Mouse (Mus musculus) left cerebral cortex, postnatal 10 days (tissue): ENCODE measurements around the gene Wfdc21. TPM values are rescaled to one million over a fixed set of nuclear protein-coding genes. Genes with fewer than 3 reads are reported as not detected.

Source experiments
- DNase-seq, 2 experiments: peaks; one replicate each; pipeline ENCODE4 v3.0.0; 2021 to 2022; ENCODE audit warnings: low spot score in 2 of 2, mixed read lengths in 1 of 2; ENCODE audit errors: extremely low spot score in 1 of 2
- intact Hi-C: fragments of 180-260 bp; cut with DNase I; formaldehyde crosslinking; loops from one replicate; pipeline ENCODE4 v1.15.1; 2025
- total RNA-seq, 2 experiments: library from RNA; stranded (reverse); gene quantifications; 2 replicates each; pipeline ENCODE4 v1.2.3; 2021

Gene Wfdc21
- total RNA-seq, result not detected

DNA sequence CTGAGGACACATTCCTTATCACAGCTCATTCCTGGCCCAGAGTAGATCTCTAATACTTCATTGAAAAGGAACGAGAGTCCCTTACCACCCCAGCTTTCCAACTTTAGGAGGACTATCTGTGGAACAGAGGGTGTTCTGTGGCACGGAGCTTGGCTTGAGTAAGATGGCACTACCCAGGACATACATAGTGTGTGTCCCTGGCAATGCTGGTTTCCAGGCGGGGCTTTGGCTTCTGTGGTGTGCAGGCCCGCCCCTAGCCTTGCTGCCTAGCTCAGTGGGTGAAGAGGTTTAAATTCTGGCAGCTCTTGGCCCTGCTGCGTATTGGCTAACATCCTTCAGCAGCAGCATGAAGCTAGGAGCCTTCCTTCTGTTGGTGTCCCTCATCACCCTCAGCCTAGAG, at the start of gene Wfdc21:
Gene Wfdc21, plus strand, starts transcription at position 260 of the 400 bp plus-strand sequence.
- intact Hi-C loops, result no loop called here
- DNase-seq, result no peak

DNA sequence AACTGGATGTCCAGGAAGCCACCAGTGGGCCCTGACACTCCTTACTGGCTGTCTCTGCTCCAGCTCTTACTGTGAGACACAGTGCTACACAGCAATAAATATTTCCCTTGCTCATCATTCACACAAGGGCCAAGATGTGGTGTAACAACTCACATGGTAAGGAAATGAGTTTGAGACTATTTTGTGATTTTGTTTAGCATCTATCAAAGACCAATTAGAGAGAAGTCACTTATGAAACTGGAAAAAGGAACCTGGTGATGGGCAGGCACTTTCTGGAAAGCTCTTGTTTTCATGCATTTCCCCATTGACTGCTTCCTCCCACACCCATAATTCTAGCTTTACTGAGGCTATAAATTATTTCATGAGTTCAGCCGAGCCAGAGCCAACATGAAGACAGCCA, 43.0 kb upstream of the Wfdc21 start, which contains the start of gene Wfdc17:
Gene Wfdc17, plus strand, starts transcription at position 287 of the 400 bp plus-strand sequence.
- intact Hi-C loops, result loop anchor here (1.0 to 5.0 kb wide), 2 partner anchors 16 to 51 kb away; no protein-coding TSS in a partner anchor
- DNase-seq, result no peak

DNA sequence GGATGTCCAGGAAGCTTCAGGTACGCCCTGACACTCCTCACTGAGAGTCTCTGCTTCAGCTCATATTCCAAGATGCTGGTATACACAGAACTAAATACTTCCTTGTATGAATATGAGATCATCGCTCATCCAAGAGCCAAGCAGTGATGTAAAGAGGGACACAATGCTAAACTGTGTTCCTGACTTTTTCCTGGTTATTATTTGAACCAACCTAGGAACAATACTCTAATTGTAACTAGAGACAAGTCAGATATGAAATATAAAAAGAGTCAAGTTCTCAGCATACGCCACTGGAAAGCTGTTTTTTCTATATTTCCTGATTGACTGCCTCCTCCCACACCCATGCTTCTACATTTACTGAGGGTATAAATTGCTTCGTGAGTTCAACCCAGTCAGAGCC, 38.0 kb upstream of the Wfdc21 start, which contains the start of gene Wfdc18:
Gene Wfdc18, plus strand, starts transcription at position 301 of the 400 bp plus-strand sequence.
- DNase-seq, result no peak
- intact Hi-C loops, result no loop called here

DNA sequence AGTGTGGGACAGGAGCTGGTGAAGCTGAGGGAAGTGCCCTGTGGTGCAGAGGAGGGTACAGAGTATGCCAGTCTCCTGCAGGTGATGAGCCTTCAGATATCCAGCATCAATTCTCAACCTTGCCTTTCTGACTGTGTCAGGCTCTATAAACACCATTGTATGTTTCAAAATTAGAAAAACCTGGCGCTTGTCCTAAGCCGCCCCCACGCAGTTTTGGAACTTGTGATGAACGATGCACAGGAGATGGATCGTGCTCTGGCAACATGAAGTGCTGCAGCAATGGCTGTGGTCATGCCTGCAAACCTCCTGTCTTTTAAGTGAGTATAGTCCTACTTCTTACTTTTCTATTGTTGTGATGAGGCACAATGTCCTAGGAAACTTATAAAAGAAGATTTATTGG, 37.1 kb upstream of the Wfdc21 start:
- no peak for DNase-seq
- intact Hi-C loops, result no loop called here

DNA sequence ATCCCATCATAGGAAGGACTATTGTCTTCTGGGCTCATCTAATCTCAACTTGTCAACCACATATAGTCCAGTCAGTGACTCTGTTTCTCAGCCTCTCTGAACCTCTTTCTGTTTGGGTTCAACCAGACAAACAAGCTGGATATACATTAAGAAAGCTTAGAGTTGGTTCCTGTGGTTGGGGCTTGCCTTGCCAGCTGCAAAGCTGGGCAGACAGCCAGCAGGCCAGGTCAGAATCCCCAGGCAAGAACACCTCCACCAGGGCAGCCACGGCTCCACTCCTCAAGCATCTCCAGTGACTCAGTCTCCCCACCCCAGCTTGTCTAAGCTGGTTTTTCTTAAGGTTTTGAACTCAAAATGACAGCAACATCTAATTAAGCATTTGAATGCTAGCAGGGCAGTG, 34.1 kb upstream of the Wfdc21 start:
- no peak for DNase-seq
- intact Hi-C loops, result no loop called here

DNA sequence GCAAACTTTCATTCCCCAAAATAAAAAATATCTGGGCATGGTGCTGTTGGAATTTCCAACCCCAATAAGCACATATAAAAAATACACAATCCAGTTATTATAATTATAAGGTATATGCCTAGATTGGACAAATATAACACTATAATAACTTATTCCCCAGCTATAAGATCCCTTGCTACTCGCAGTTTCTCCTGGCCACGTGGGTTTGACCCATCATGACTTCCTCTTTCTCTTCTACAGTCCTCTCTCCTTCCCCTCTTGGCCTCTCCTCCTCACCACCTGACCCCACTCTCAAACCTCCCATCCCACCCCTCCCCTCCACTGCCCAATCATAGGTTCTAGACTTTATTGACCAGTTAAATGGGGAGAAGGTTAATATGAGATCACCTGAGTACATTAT, 32.8 kb upstream of the Wfdc21 start:
- DNase-seq, result no peak
- intact Hi-C loops, result no loop called here

DNA sequence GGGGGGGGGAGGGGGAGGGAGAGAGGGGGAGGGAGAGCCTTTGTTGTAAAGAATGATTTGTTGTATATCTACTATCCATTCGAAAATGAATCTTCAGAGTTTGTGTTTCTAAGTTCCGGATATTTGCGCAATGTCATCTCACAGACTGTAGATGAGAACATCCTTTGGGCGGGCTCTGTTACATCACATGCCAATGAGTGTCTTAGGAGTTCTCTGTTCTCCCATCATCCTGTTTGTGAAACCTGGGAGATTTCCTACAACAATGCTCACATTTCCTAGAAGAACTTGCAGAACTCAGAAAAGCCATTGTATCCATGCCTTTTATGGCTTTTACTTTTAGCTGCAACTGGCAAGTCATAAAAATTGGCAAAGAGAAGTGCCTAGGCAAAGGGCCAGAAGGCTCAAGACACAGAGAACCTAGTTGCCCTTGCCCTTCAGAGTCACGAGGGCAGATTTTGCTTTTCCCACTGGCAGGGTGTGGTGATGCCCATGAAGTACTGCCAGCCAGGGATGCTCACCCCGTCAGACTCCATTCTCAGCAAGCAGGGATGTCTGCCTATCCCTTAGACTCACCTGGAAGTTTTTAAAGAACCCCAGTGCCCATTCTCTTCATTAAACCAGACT, 29.6 kb upstream of the Wfdc21 start:
- no peak for DNase-seq
- intact Hi-C loops, result no loop called here

DNA sequence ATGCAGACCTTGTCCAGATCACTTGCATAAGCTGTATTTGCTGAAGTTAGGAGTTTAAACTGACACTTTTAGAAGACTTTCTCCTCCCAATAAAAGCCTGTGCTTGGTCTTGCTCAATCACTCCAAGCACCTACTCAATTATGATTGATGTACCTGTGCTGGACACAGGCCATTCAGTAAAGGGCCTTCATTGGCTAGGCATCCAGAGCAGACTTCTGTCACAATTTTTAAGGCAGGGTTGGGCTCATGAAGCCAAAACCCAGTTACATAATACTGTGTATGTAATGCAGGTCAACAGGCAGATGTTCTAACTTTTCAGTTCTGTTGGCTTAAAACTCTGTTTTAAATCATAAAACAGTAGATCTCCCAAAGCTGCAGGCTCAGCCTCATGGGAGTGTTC, 26.0 kb upstream of the Wfdc21 start:
- intact Hi-C loops, result no loop called here
- no peak for DNase-seq

DNA sequence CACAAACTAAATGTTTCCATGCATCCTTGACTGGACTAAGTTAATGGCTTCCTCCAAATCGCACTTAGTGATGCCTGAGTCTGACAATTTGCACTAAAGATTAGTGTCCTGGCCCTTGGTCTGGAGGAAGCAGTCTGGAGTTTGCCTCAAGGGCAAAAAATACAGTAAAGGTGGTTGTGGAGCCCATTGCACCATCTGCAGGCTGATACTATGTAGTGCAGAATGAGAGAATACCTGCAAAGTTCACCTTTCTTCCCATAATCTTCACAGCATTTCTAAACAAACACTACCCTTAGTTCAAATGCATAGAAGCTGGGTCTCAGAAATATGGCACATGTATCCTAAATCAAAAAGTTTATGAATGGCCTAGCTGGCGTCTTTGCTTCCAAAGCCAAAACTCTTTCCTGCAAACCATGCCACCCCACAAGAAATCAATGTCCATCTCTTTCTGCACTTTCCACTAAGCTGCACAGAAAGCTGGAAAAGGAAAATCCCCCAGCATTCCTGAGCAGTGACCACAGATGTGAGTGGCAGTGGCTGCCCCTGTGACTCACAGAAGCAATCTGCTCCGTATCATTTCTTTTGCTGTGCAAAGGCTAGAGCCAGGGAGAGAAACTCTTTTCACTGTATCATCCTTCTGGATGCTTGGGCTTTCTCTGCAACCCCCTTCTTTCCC, 17.8 kb upstream of the Wfdc21 start:
- no peak for DNase-seq
- intact Hi-C loops, result no loop called here

DNA sequence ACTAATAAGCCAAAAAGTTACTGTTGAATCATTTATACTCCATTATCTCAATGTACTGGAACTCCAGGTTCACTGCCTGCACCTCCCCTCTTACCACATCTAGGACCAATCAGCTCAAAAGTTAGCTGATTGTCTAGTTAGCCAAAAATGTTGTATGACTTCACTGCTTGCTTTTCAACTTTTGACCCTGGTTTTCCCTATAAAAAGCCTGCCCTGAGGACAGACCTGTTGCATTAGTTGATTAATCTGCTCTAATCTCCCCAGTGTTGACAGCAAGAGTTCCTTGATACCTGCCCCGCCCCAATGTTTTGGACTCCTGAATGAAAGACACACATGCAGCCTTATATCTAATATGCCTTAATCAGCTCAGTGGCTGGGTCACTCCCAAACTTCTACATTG, 15.6 kb upstream of the Wfdc21 start:
- no peak for DNase-seq
- intact Hi-C loops, result no loop called here

DNA sequence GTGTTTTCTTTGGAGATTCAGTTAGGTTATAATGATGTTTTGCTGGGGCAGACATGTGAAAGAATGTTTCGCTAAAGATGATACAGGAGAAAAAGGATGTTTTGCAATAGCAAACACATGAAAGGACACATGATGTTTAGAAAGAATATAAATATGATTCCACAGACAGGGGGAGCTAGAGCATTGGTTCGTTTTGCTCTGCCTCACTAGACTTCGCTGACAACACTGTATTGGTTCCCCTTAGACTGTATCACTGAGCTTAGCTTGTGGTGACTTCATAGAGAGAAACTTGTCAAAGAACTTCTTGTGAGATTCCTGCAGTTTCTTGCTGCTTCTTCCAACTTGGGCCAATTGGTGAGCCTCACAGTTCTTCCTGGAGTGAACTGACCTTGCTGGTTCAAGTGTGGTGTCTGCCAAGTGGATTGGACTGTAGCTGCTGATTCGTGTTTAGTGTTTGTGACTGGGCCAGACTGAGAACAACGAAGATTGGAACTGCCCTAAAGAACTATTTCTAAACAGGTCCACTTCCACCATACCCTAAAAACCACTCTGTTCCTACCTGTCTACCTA, 13.6 kb upstream of the Wfdc21 start:
- intact Hi-C loops, result no loop called here
- no peak for DNase-seq

DNA sequence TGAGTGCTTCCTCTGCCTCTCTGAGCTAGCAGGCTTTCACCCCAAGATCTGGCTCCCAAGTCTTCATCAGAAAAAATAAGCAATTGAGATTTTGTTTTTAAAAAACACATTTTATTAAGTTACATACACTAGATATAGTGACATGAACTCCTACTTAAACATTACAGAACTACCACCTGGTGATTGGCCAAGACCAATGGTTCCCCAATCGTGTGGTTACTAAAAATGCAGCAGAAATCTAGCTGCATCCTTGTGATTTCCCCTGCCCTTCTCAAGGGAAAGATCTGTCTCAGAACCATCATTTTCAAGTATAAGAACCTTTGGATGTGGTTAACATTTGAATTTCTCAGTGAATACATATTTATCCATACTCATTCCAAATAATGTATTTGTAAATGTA, 12.5 kb upstream of the Wfdc21 start:
- no peak for DNase-seq
- intact Hi-C loops, result no loop called here

DNA sequence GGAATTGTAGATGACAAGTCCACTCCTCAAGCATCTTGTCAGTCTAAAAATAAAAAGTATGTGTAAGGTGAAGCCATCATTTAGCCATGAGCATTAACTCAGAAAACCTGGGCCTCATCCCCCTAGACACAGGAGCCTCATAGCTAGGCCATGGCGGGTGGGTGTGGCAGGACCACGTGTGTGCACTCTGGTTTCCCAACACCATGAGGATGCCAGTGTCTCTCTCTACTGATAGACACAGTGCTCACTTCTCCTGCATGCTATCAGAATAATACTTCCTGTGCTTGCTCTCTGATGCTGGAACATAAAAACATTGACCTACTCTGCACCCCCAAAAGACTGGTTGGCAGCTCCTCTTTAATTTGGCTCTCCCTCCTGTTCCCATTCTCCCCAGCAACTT, 10.9 kb upstream of the Wfdc21 start:
- intact Hi-C loops, result no loop called here

DNA sequence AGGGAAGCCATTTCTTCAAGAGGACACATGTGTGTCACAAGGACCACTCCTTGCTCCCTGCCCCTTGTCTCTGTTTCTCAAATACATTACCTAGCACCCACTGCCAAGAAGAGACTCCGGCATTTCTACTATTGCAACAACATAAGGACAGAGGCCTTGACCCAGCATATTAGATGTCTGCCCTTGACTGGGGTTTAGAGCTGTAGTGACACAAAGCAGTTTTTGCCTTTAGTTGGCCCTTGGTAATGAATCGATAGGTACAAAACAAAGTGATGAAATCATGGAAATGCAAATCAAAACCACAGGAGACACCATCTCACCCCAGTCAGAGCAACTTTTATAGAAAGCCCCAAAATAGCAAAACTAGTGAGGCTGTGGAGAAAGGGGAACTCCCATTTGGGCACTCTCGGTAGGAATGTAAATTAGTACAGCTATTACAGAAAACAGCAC, 9.6 kb upstream of the Wfdc21 start:
- intact Hi-C loops, result no loop called here
- no peak for DNase-seq

More for the DNA sequence above, 10.9 kb upstream of the Wfdc21 start:
- DNase-seq, result no peak

DNA sequence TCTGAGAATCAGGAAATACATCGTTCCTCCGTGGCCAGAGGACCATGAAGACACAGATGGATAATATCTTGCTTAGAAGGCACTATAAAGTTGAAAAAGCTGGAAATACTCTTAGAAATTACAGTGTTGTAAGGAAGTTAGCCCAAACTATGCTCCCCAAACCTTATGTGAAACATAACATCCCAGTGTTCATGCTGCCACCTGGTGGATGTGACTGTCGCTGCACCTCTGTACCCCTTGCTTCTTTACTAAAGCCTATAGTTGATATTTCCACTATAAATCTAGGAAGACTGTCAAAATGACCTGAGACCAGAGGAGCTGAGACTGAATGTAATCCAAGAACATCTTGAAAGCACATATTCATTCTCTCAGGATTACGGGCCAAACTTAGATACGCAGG, 7.5 kb upstream of the Wfdc21 start:
- DNase-seq, result peak; percentile 78 to 79
- intact Hi-C loops, result loop anchor here (2.0 kb wide), 1 partner anchor 182 kb away; no protein-coding TSS in a partner anchor

DNA sequence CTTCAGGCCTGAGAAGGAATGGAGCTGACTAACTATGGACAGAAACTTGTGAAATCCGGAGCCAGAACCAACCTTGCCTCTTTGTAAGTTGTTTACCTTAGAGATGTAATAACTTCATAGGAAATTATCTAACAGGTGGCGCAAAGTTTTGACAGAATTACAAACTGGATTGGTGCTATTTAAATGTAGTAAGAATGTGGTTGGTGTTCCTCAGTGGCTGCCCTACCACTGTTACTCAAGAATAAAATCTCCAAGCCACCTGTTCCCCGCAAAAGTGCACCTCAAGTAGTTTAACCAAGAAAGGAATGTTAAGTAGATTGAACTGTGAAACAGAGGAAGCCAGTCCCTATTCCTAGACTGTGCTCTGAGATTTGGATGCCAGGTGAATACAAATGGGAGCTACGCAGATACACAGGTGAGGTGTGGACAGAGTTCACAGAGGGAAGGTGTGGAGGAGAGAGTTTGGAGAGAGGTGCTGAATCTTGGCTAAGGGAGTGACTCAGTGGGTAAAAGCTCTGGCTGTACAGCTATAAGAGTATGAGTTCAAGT, 6.2 kb upstream of the Wfdc21 start:
- intact Hi-C loops, result loop anchor here (5.0 kb wide), 1 partner anchor 298 kb away; no protein-coding TSS in a partner anchor
- no peak for DNase-seq

DNA sequence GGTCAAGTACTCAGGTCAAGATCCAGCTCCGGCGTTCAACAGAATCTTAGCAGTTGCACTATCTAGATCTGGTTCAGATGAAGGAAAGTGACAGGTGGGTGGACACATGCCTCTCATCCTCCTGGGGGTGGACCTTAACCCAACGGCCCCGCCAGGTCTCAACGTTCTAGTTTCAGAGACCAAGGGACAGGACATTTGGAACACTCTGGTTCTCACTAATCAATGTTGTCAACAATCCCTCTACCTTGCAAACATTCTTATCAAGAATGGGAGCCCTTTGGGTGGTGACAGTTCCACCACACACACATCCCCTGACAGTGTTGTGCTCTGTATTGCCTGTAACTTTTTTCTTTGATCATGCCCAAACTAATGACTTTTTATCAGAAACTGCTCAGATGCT, 4.9 kb upstream of the Wfdc21 start:
- intact Hi-C loops, result loop anchor here (5.0 kb wide), 1 partner anchor 300 kb away; no protein-coding TSS in a partner anchor
- no peak for DNase-seq

DNA sequence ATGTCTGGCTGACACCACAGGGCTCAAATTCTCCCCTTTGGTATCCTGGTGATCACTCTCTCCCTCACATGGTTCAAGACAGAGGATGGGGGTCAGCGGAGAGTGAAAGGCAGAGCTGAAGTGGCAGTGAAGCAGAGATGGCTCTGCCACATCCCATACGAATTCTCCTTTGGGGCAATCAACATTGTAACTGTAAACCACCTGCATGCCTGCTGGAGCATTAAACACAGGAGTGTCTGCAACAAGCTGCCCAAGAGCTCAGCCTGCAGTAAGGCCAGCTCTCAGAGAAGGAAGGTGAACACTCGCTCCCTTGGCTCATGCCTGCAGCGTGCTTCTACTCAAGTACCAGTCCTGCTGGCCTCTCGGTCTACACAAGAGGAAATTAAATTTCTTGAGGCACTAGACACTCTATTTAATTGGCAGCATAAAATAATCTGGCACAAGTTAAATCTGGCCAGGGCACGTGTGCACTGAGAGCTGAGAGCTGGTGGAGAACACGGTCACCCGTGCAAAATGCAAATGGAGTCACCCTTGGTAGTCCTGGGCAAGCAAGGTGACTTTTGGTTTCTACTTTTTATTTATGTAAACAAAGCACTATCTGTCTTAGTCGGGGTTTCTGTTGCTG, 3.9 kb upstream of the Wfdc21 start:
- intact Hi-C loops, result loop anchor here (5.0 kb wide), 1 partner anchor 301 kb away; no protein-coding TSS in a partner anchor
- DNase-seq, result no peak

DNA sequence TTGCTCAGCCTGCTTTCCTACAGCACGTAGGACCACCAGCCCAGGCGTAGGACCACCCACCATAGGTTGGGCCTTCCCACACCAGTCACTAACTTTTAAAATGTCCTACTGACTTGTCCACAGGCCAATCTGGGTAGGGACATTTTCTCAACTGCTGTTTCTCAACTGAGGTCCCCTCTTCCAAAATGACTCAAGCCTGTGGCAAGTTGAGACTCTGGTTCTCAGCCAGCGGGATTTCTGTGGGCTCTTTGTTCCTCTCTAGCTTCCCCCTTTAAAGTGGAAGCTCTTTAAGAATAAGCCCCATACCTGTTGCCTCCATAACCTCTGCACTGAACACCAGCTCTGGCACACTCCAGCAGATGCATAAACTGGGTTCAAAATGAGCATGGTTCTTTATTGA, 3.2 kb upstream of the Wfdc21 start:
- DNase-seq, result no peak
- intact Hi-C loops, result loop anchor here (5.0 kb wide), 1 partner anchor 301 kb away; no protein-coding TSS in a partner anchor
